Mouse (Mus musculus) limb, embryonic 11.5 days (tissue): ENCODE results near the gene 4931414P19Rik. TPM values are rescaled to one million over a fixed set of nuclear protein-coding genes. Genes with fewer than 3 reads are reported as not detected.

ENCODE experiments used
- ATAC-seq: fragments of 200-750 bp; cut with Nextera tagmentation; 2 replicates; pipeline ENCODE4 v1.8.0; 2017; ENCODE audit warnings: low read depth; ENCODE audit not compliant: insufficient number of reproducible peaks, low FRiP score, low TSS enrichment
- DNase-seq: peaks from one replicate; pipeline ENCODE4 v3.0.0-alpha.2; 2015; ENCODE audit warnings: low spot score
- H3K27ac ChIP-seq: fragments of 300-500 bp; sonication (generic); replicated peaks from 2 replicates; pipeline ENCODE4 v1.5.1; 2014; ENCODE audit warnings: low read depth, mild to moderate bottlenecking, low read length
- H3K27me3 ChIP-seq: fragments of 300-500 bp; sonication (generic); 2 replicates; pipeline ENCODE4 v1.6.1; 2014; ENCODE audit warnings: mild to moderate bottlenecking, low read length, mixed read lengths; ENCODE audit not compliant: control insufficient read depth, insufficient read depth
- H3K36me3 ChIP-seq: fragments of 300-500 bp; sonication (generic); 2 replicates; pipeline ENCODE4 v1.6.1; 2014; ENCODE audit warnings: mild to moderate bottlenecking, low read length, moderate library complexity, mixed read lengths; ENCODE audit not compliant: control insufficient read depth, insufficient read depth
- H3K4me1 ChIP-seq: fragments of 300-500 bp; sonication (generic); 2 replicates; pipeline ENCODE4 v1.6.1; 2014; ENCODE audit warnings: low read length, mixed read lengths; ENCODE audit not compliant: control insufficient read depth, insufficient read depth
- H3K4me2 ChIP-seq: fragments of 300-500 bp; sonication (generic); 2 replicates; pipeline ENCODE4 v1.6.1; 2014; ENCODE audit warnings: low read depth, mild to moderate bottlenecking, moderate library complexity; ENCODE audit not compliant: severe bottlenecking
- H3K4me3 ChIP-seq: fragments of 300-500 bp; sonication (generic); 2 replicates; pipeline ENCODE4 v1.5.1; 2014; ENCODE audit warnings: low read depth, low read length
- H3K9ac ChIP-seq: fragments of 300-500 bp; sonication (generic); 2 replicates; pipeline ENCODE4 v1.6.1; 2014; ENCODE audit warnings: mild to moderate bottlenecking, low read length
- H3K9me3 ChIP-seq: fragments of 300-500 bp; sonication (generic); 2 replicates; pipeline ENCODE4 v1.6.1; 2016; ENCODE audit warnings: low read length; ENCODE audit not compliant: control insufficient read depth
- WGBS: fragments of 180-500 bp; shearing (Covaris S2); extraction: QIAGEN DNeasy Blood & Tissue Kit; methylation state at CpG from one replicate; pipeline ENCODE4 v1.1.7; 2014; 5-methylcytosine and 5-hydroxymethylcytosine counted together
- microRNA counts: library from miRNA; unstranded; fragments of <30 nt; microRNA quantifications from one replicate; lab custom pipeline; 2016
- microRNA-seq: library from miRNA; unstranded; fragments of <30 nt; microRNA quantifications from one replicate; pipeline ENCODE4, GENCODE M21; 2016
- polyA plus RNA-seq: library from polyadenylated mRNA; unstranded; fragments of >200 nt; fragmentation: Nextera tagmentation; extraction: Ambion mirVana; gene quantifications from 2 replicates; pipeline ENCODE4 v1.2.1, GENCODE M21; 2014

Gene 4931414P19Rik
- polyA plus RNA-seq, 1 experiment from 2014 or later = 7.8 TPM

DNA sequence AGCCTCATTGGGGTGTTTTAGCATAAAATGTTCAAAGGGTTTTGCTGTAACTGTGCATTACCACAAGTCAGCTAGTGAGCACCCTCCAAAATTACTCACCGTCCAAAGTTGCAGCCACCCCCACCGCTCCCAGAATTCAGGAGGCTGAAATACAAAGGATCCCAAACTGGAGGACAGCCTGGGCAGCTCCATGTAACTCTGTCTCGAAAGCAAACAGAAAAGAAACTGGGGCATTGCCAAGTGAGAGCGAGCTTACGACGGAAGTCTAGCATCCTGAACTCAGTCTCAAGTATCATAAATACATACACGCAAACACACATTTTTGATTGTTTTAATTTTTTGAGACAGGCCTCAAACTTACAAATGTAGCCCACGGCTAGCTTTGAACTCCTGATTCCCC lies 48.5 kb downstream of the 4931414P19Rik start:
- Histone ChIP-seq H3K9ac (no peak overlapping the region), H3K36me3 (no peaks in the 10 kb centered on the region), H3K27me3 (no peaks in the 10 kb centered on the region), H3K27ac (no peak overlapping the region), H3K4me2 (no peak overlapping the region), H3K4me1 (0 out of 2 replicates have a peak, but pooled peaks cover 4% of the 10 kb centered on the region), H3K4me3 (no peak overlapping the region), H3K9me3 (no peaks in the 10 kb centered on the region)
- ATAC-seq = no peak
- WGBS = 88% methylated on average over 8 of the region's 8 CpGs
- no peak for DNase-seq

DNA sequence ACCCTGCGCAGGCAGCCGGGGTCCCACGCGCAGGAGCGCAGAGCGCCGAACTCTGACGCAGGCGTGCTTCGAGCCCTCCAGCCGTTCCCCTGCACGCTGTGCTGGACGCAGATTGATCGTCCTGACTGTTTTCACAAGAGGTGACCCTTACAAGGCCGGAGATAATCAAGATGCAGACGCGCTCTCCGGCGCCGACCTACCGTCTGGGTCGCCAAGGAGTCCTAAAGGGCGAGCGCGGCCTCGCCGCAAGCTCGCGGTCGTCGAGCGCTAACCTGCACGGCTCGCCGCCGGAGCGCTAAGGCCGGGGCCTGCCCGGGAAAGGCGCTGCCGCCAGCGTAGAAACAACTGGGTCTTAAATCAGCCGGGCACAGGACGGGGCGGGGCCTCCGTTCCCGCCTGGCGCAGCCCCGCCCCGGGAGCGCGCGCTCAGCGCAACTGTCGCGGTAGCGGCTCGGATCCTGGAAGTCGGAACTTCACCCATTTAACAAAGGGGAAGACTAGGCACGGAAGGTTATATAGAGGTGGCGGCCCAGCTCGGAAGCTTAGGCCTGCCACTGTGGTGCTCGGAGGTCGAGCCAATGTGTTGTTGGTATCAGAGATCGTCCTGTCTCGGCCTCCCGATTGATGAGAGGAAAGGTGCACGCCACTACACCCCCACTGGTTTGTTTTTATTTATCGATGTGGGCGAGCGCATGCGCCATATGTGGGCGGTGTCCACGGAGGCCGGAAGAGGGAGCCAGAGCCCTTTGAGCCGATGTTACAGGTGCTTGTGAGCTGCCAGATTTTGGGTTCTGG lies 51.6 kb downstream of the 4931414P19Rik start, which contains the start of gene Haus4:
Gene Haus4, minus strand, starts transcription at position 642 of the 795 bp plus-strand sequence.
- peak within 1 kb of the TSS; percentile 77 for H3K9ac ChIP-seq
- 0 out of 2 replicates have a peak, but pooled peaks cover 4% of the 10 kb centered on the region for H3K4me1 ChIP-seq
- no peaks in the 10 kb centered on the region for H3K36me3 ChIP-seq
- ATAC-seq = peak; percentile 92
- WGBS = under 1% methylated on average over 76 of the region's 76 CpGs
- H3K9me3 ChIP-seq = no peaks in the 10 kb centered on the region
- peak within 1 kb of the TSS; percentile 54 for H3K4me3 ChIP-seq
- DNase-seq = peak; percentile 90
- peak within 1 kb of the TSS; percentile 64 for H3K27ac ChIP-seq
- peak within 1 kb of the TSS; percentile 92 for H3K4me2 ChIP-seq
- H3K27me3 ChIP-seq = no peaks in the 10 kb centered on the region

DNA sequence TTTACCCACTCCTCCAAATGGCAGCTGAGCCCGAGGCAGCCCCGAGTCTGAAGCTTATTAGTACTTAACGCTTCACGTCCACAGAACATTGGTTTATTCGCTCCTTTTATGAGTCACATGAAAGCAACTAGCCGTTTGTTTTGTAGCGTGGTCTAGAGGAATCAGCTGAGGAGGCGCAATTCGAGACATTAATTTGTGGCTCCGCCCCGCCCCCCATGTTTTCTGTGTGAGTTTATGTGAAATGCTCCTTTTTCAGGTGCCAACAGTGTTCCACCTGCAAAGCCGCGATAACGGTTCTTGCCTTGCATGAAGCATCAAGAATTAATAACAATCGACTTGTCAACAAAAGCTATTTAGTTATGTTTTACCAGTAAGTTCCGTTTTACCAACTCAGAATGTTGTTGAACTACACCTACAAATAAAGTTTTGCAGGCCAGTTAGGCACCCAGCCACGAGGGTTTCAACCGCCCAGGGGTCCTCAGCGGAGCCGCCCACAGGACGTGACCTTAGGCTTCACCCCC lies 52.3 kb downstream of the 4931414P19Rik start:
- Histone ChIP-seq H3K4me2 (peak overlapping the region; percentile 92), H3K9ac (peak overlapping the region; percentile 77), H3K27me3 (no peaks in the 10 kb centered on the region), H3K4me1 (0 out of 2 replicates have a peak, but pooled peaks cover 4% of the 10 kb centered on the region), H3K4me3 (peak overlapping the region; percentile 54), H3K9me3 (no peaks in the 10 kb centered on the region), H3K27ac (peak overlapping the region; percentile 64), H3K36me3 (peaks cover 1% of the 10 kb centered on the region; the same call in 1 of the 2 replicates)
- DNase-seq (peak; percentile 64), ATAC-seq (no peak)
- 3% methylated on average over 21 of the region's 21 CpGs for WGBS

DNA sequence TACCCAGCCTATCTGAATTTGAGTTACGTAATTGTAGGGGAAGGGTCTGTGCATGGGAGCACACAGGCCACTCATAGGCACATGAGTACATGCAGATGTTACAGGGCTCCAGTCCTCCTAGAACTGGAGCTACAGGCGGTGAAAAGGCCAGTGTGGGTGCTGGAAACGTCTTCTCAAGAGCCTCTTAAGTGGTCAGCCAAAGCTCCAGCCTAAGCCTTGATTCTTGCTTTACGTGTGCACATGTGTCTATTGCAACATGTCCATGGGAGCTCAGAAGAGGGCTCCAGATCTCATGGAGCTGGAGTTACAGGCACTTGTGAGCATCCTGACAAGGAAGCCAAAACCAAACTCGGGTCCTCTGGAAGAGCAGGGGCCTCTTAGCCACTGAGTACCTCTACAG lies 61.1 kb downstream of the 4931414P19Rik start:
- peaks cover 11% of the 10 kb centered on the region for H3K36me3 ChIP-seq
- WGBS = 89% methylated on average over 5 of the region's 5 CpGs
- DNase-seq = no peak
- H3K4me2 ChIP-seq = no peak overlapping the region
- H3K9ac ChIP-seq = no peak overlapping the region
- ATAC-seq = no peak
- no peak overlapping the region for H3K27ac ChIP-seq
- no peak overlapping the region for H3K4me3 ChIP-seq
- H3K4me1 ChIP-seq = no peaks in the 10 kb centered on the region
- H3K9me3 ChIP-seq = no peaks in the 10 kb centered on the region
- H3K27me3 ChIP-seq = no peaks in the 10 kb centered on the region

DNA sequence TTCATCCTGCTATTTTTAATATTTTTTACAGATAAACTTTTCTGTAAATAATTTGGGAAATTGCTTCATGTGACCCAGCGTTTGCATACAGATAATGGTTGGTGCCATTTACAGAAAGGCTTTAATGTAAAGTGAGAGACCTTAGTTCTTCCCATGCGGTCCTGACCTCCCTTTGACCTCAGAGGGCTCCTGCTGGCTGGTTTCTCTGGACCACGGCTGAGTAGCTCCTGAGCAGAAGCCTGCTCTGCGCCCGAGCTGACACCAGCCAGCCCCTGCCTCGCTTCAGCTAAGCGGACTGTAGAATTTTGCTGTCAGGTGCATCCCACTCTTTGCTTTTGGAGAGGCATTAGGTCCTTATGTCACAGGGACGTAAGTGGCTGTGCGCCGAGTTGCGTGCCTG lies 65.0 kb downstream of the 4931414P19Rik start:
- Histone ChIP-seq H3K36me3 (peaks cover 9% of the 10 kb centered on the region), H3K27ac (no peak overlapping the region)

DNA sequence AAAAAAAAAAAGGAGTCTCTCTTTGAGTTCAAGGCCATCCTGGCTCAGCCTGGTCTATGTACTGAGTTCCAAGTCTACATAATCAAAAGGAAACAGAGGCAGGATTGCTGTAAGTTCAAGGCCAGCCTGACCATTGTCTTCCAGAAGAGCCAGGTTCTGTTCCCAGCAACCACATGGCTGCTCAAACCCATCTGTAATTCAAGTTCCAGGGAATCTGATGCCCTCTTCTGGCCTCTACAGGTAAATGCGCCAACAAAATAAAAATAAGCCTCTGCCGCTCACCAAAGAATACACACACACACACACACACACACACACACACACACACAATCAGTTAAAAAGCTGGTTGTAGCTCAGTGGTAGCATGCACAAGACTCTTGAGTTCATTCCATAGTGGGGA lies 67.2 kb downstream of the 4931414P19Rik start:
- WGBS = 83% methylated on average over 2 of the region's 2 CpGs

More for the DNA sequence above, 65.0 kb downstream of the 4931414P19Rik start:
- no peak overlapping the region for H3K4me3 ChIP-seq
- no peak for DNase-seq
- no peaks in the 10 kb centered on the region for H3K4me1 ChIP-seq
- no peak overlapping the region for H3K9ac ChIP-seq
- no peak overlapping the region for H3K4me2 ChIP-seq
- H3K9me3 ChIP-seq = no peaks in the 10 kb centered on the region
- ATAC-seq = no peak
- H3K27me3 ChIP-seq = no peaks in the 10 kb centered on the region
- WGBS = 67% methylated on average over 11 of the region's 11 CpGs

More for the DNA sequence above, 67.2 kb downstream of the 4931414P19Rik start:
- H3K4me2 ChIP-seq = no peak overlapping the region
- ATAC-seq = no peak
- no peaks in the 10 kb centered on the region for H3K27me3 ChIP-seq
- no peak overlapping the region for H3K9ac ChIP-seq
- peaks cover 5% of the 10 kb centered on the region; the same call in 1 of the 2 replicates for H3K36me3 ChIP-seq
- DNase-seq = no peak
- no peak overlapping the region for H3K27ac ChIP-seq
- no peaks in the 10 kb centered on the region for H3K4me1 ChIP-seq
- no peaks in the 10 kb centered on the region for H3K9me3 ChIP-seq
- no peak overlapping the region for H3K4me3 ChIP-seq

MicroRNAs encoded within 50 kb of the gene (microRNA counts, 519-probe panel; counts per million panel counts)
- microRNA mmu-miR-686 (lab: Ali Mortazavi, UCI) = not detected

Small RNA genes within 50 kb of the gene (microRNA-seq; reads per million reads assigned to microRNA genes)
- not detected for gene Mir686
- gene Mir6948 = not detected

Other genes with a start within 250 kb of the 4931414P19Rik start
- gene Oxa1l, start 245.2 kb downstream of the 4931414P19Rik start, polyA plus RNA-seq = 52.0 and 58.1 TPM in 2 replicates
- gene Slc7a7, start 188.2 kb downstream of the 4931414P19Rik start, polyA plus RNA-seq = 3.1 and 3.6 TPM in 2 replicates
- 228 and 236 TPM in 2 replicates for gene Mrpl52, start 179.1 kb downstream of the 4931414P19Rik start, polyA plus RNA-seq
- gene Mmp14, start 174.4 kb downstream of the 4931414P19Rik start, polyA plus RNA-seq = 97.8 and 101 TPM in 2 replicates
- gene Lrp10, start 141.9 kb downstream of the 4931414P19Rik start, polyA plus RNA-seq = 18.9 and 19.6 TPM in 2 replicates
- 4.7 and 5.3 TPM in 2 replicates for gene Rem2, start 129.9 kb downstream of the 4931414P19Rik start, polyA plus RNA-seq
- gene Prmt5, start 88.5 kb downstream of the 4931414P19Rik start, polyA plus RNA-seq = 122 and 126 TPM in 2 replicates
- 52.4 and 53.1 TPM in 2 replicates for gene Haus4, start 51.4 kb downstream of the 4931414P19Rik start, polyA plus RNA-seq
- gene Ajuba, start 28.4 kb downstream of the 4931414P19Rik start, polyA plus RNA-seq = 38.5 and 41.8 TPM in 2 replicates
- 474 and 488 TPM in 2 replicates for gene Psmb5, start 12.0 kb upstream of the 4931414P19Rik start, polyA plus RNA-seq
- 0.20 TPM in 1 of 2 replicates, not detected in the other for gene Psmb11, start 15.4 kb upstream of the 4931414P19Rik start, polyA plus RNA-seq
- not detected in 2 replicates for gene Gm17606, start 35.0 kb upstream of the 4931414P19Rik start, polyA plus RNA-seq
- 8.6 and 10.2 TPM in 2 replicates for gene Cdh24, start 35.4 kb upstream of the 4931414P19Rik start, polyA plus RNA-seq
- 111 and 114 TPM in 2 replicates for gene 1700123O20Rik, start 80.2 kb upstream of the 4931414P19Rik start, polyA plus RNA-seq
- 141 and 160 TPM in 2 replicates for gene Acin1, start 80.9 kb upstream of the 4931414P19Rik start, polyA plus RNA-seq
- 0.25 and 0.34 TPM in 2 replicates for gene Gm29776, start 92.8 kb upstream of the 4931414P19Rik start, polyA plus RNA-seq
- not detected in 2 replicates for gene Cebpe, start 106.2 kb upstream of the 4931414P19Rik start, polyA plus RNA-seq
- gene Slc7a8, start 176.0 kb upstream of the 4931414P19Rik start, polyA plus RNA-seq = 0.75 and 1.1 TPM in 2 replicates
- gene Rnf212b, start 208.1 kb upstream of the 4931414P19Rik start, polyA plus RNA-seq = not detected in 2 replicates